In the genomic region with DNA sequence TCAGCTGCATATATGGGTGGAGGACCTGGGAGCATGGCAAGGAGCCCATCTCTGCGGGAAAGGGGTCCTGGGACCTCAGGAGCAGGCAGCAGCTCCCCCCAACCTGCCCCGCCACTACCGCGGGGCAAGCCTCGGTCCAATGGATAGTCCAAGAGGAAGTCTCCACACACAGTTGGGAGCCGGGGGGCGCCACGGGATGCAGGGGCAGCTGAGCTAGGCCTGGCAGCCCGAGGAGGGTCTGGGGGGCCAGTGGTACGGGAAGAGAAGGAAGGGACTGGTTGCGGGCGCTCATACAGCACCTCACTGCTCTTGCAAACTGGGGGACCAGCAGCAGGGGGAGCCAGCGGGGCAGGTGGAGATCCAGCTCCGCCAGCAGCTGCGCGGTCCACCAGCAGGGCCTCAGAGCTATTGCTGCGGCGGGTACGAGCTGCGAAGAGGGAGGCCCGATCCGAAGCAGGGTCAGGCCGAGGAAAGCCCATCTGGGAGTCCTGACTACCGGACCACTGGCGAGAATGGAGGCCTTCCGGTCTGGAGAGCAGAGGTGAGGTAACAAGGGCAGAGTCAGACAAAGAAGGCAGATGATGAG, we compare ENCODE assay signal across 9 mouse cellular contexts. TPM values are rescaled to one million over a fixed set of nuclear protein-coding genes. Genes with fewer than 3 reads are reported as not detected.
DNase-seq lines count a peak whose midpoint lies in the region; ATAC-seq and TF ChIP-seq lines count a peak whose summit lies in the region.
"Had no signal": no experiment of that assay in that cellular context is flagged by ENCODE, and none has a peak within 500 bp of the region (broad histone marks: within the 10 kb centered on the region; RNA-seq: fewer than 3 reads in every experiment).

No protein-coding gene starts in this region.

- 32% methylated on average over 17 of the region's 26 CpGs for WGBS in kidney, adult 2 months
- WGBS in liver, embryonic 12.5 days (ENCODE audit: insufficient replicate concordance) = 11% methylated on average over 20 of the region's 26 CpGs
- WGBS in neural tube, embryonic 13.5 days = 37% methylated on average over 26 of the region's 26 CpGs

- H3K4me1 ChIP-seq in kidney, adult 2 months (ENCODE audit: control insufficient read depth, insufficient read depth, low read length) = 0 out of 2 replicates have a peak, but pooled peaks cover 3% of the 10 kb centered on the region
- peaks cover 12% of the 10 kb centered on the region for H3K4me1 ChIP-seq in liver, embryonic 12.5 days
- peaks cover 11% of the 10 kb centered on the region for H3K4me1 ChIP-seq in neural tube, embryonic 13.5 days (replicated peaks)
- H3K4me1 ChIP-seq: embryonic facial prominence, embryonic 13.5 days had no signal

- no peak overlapping the region for H3K4me3 ChIP-seq in kidney, adult 2 months (ENCODE audit: insufficient read depth, low read depth, low read length)
- H3K4me3 ChIP-seq in liver, embryonic 12.5 days = peak overlapping the region; percentile 26
- no peak overlapping the region for H3K4me3 ChIP-seq in neural tube, embryonic 13.5 days
- H3K4me3 ChIP-seq: embryonic facial prominence, embryonic 13.5 days had no signal

- no peaks in the 10 kb centered on the region for H3K9me3 ChIP-seq in liver, embryonic 12.5 days (replicated peaks)
- H3K9me3 ChIP-seq in neural tube, embryonic 13.5 days = no peaks in the 10 kb centered on the region
- H3K9me3 ChIP-seq: embryonic facial prominence, embryonic 13.5 days had no signal

- peak overlapping the region; percentile 54 for H3K4me2 ChIP-seq in liver, embryonic 12.5 days
- peak overlapping the region; percentile 13; the same call in 1 of the 2 replicates for H3K4me2 ChIP-seq in neural tube, embryonic 13.5 days
- H3K4me2 ChIP-seq: embryonic facial prominence, embryonic 13.5 days had no signal

- H3K9ac ChIP-seq in liver, embryonic 12.5 days = peak overlapping the region; percentile 44; the same call in 1 of the 2 replicates
- H3K9ac ChIP-seq in neural tube, embryonic 13.5 days = no peak overlapping the region
- H3K9ac ChIP-seq: embryonic facial prominence, embryonic 13.5 days had no signal

- no peak overlapping the region for H3K27ac ChIP-seq in kidney, adult 2 months (ENCODE audit: insufficient read depth, low read depth, low read length)
- no peak overlapping the region for H3K27ac ChIP-seq in liver, embryonic 12.5 days
- no peak overlapping the region for H3K27ac ChIP-seq in neural tube, embryonic 13.5 days (replicated peaks)
- H3K27ac ChIP-seq: embryonic facial prominence, embryonic 13.5 days had no signal

- no peaks in the 10 kb centered on the region for H3K36me3 ChIP-seq in kidney, adult 2 months (ENCODE audit: control insufficient read depth, insufficient read depth, low read length)
- no peaks in the 10 kb centered on the region for H3K36me3 ChIP-seq in liver, embryonic 12.5 days
- H3K36me3 ChIP-seq in neural tube, embryonic 13.5 days = peaks cover 24% of the 10 kb centered on the region; the same call in 1 of the 2 replicates

- DNase-seq in ovary, postnatal 14 days (ENCODE audit: low spot score) = peak; percentile 45
- no peak for DNase-seq in ovary, postnatal 10 days (ENCODE audit: low spot score)
- DNase-seq in cerebellum, adult 8-10 months = peak; percentile 53
- DNase-seq in kidney, adult 2 months = peak; percentile 66
- DNase-seq in urinary bladder, postnatal 14 days (ENCODE audit: low spot score) = peak; percentile 76

- peak; percentile 52 for TF ChIP-seq CTCF in kidney, adult 2 months (conservative IDR thresholded peaks at IDR 0.05; ENCODE audit: insufficient read depth, insufficient read length, low read depth, low read length)

- TF ChIP-seq POLR2A in kidney, adult 2 months (IDR thresholded peaks at IDR 0.05; ENCODE audit: low read depth, low read length) = no peak

- peak; percentile 93 for ATAC-seq in granulocyte monocyte progenitor cell, adult 5-6 weeks (replicated peaks; ENCODE audit: poor library complexity, severe bottlenecking)
- peak; percentile 63 for ATAC-seq in liver, embryonic 12.5 days
- no peak for ATAC-seq in neural tube, embryonic 13.5 days (ENCODE audit: low read depth)

- H3K27me3 ChIP-seq in kidney, adult 2 months (replicated peaks; ENCODE audit: control insufficient read depth, insufficient read depth, low read length) = no peaks in the 10 kb centered on the region
- H3K27me3 ChIP-seq in liver, embryonic 12.5 days (replicated peaks) = no peaks in the 10 kb centered on the region
- no peaks in the 10 kb centered on the region for H3K27me3 ChIP-seq in neural tube, embryonic 13.5 days
- H3K27me3 ChIP-seq: embryonic facial prominence, embryonic 13.5 days had no signal

RNA-seq across cellular contexts. Expression of gene Praf2, which starts 5.4 kb away (rescaled TPM):
- 4.3 and 16.1 TPM in 2 replicates for total RNA-seq in granulocyte monocyte progenitor cell, adult 5-6 weeks (2014; fragmentation: Nextera tagmentation)
- total RNA-seq in granulocyte monocyte progenitor cell, adult 5-6 weeks (2017) = 2.8 and 6.2 TPM in 2 replicates
- polyA plus RNA-seq in kidney, adult 2 months (2012; rRNA removed) = 33.8 and 40.9 TPM in 2 replicates
- 13.0 and 13.4 TPM in 2 replicates for polyA plus RNA-seq in liver, embryonic 12.5 days (2016; fragmentation: Nextera tagmentation; extraction: Ambion mirVana)
- 115 and 134 TPM in 2 replicates for polyA plus RNA-seq in neural tube, embryonic 13.5 days (2015; fragmentation: Nextera tagmentation; extraction: Ambion mirVana)

RNA-seq across cellular contexts. Expression of gene Gm45208, which starts 11.6 kb away (rescaled TPM):
- not detected in 2 replicates for total RNA-seq in granulocyte monocyte progenitor cell, adult 5-6 weeks (2014; fragmentation: Nextera tagmentation)
- total RNA-seq in granulocyte monocyte progenitor cell, adult 5-6 weeks (2017) = not detected in 2 replicates
- polyA plus RNA-seq in kidney, adult 2 months (2012; rRNA removed) = 0.23 and 0.28 TPM in 2 replicates
- polyA plus RNA-seq in liver, embryonic 12.5 days (2016; fragmentation: Nextera tagmentation; extraction: Ambion mirVana) = not detected in 2 replicates
- not detected in 2 replicates for polyA plus RNA-seq in neural tube, embryonic 13.5 days (2015; fragmentation: Nextera tagmentation; extraction: Ambion mirVana)
- polyA plus RNA-seq: embryonic facial prominence, embryonic 13.5 days had no signal

RNA-seq across cellular contexts. Expression of gene Ccdc120, which starts 17.0 kb away (rescaled TPM):
- not detected in 2 replicates for total RNA-seq in granulocyte monocyte progenitor cell, adult 5-6 weeks (2014; fragmentation: Nextera tagmentation)
- 0.04 and 0.21 TPM in 2 replicates for total RNA-seq in granulocyte monocyte progenitor cell, adult 5-6 weeks (2017)
- 8.3 and 14.1 TPM in 2 replicates for polyA plus RNA-seq in kidney, adult 2 months (2012; rRNA removed)
- 2.6 and 3.2 TPM in 2 replicates for polyA plus RNA-seq in liver, embryonic 12.5 days (2016; fragmentation: Nextera tagmentation; extraction: Ambion mirVana)
- polyA plus RNA-seq in neural tube, embryonic 13.5 days (2015; fragmentation: Nextera tagmentation; extraction: Ambion mirVana) = 39.3 and 43.2 TPM in 2 replicates

RNA-seq across cellular contexts. Expression of gene Wdr45, which starts 19.5 kb away (rescaled TPM):
- 24.1 and 31.2 TPM in 2 replicates for total RNA-seq in granulocyte monocyte progenitor cell, adult 5-6 weeks (2014; fragmentation: Nextera tagmentation)
- total RNA-seq in granulocyte monocyte progenitor cell, adult 5-6 weeks (2017) = 22.5 and 27.6 TPM in 2 replicates
- polyA plus RNA-seq in kidney, adult 2 months (2012; rRNA removed) = 73.1 and 76.9 TPM in 2 replicates
- 14.6 and 15.6 TPM in 2 replicates for polyA plus RNA-seq in liver, embryonic 12.5 days (2016; fragmentation: Nextera tagmentation; extraction: Ambion mirVana)
- polyA plus RNA-seq in neural tube, embryonic 13.5 days (2015; fragmentation: Nextera tagmentation; extraction: Ambion mirVana) = 35.0 and 36.5 TPM in 2 replicates

RNA-seq across cellular contexts. Expression of gene Tfe3, which starts 28.7 kb away (rescaled TPM):
- total RNA-seq in granulocyte monocyte progenitor cell, adult 5-6 weeks (2014; fragmentation: Nextera tagmentation) = 17.4 and 27.8 TPM in 2 replicates
- 5.7 and 7.2 TPM in 2 replicates for total RNA-seq in granulocyte monocyte progenitor cell, adult 5-6 weeks (2017)
- polyA plus RNA-seq in kidney, adult 2 months (2012; rRNA removed) = 18.8 and 20.1 TPM in 2 replicates
- polyA plus RNA-seq in liver, embryonic 12.5 days (2016; fragmentation: Nextera tagmentation; extraction: Ambion mirVana) = 14.1 and 15.1 TPM in 2 replicates
- 25.8 and 28.6 TPM in 2 replicates for polyA plus RNA-seq in neural tube, embryonic 13.5 days (2015; fragmentation: Nextera tagmentation; extraction: Ambion mirVana)
